Mouse (Mus musculus): ENCODE results near the gene Adamtsl1.

The Adamtsl1 gene

DNA sequence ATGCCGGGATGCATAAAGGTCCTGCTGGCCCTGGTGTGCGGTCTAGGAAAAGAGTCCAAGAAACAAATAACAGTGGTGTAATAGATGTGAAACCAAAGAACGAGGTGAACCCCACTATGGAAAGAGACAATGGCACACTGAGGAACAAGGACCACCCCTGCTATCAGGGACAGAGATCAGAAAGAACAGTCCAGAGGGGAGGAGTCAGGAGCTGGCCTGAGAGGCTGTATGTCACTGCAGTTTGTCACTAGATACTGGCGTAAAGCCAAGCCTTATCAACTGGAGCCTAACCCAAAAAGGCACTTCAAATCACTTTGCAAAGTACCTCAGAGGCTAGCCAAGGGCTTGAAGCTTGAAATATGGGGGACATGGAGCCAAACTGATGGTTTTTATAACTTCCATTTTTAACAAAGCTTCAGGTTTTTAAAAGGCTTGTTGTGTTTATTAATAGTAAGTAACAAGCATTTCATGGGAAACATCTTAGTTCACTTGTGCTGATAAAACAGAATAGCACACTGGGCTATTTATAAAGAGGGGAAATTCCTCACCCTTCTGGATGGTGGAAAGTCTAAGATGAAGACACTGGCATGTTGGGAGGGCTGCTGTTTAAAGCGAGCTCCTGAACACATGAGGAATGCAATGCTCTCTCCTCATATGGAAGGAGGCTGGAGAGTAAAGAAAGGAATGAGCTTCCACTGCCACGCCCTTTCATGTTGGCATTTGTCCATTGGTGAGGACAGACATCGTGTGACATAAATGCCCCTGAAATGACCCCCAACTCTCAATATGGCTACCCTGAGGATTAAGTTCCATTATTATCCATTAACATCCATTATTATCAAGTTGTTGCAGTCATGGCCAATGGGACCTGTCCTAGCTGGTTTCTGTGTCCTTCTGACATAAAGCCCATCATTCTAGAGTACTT is 797.1 kb downstream of the Adamtsl1 start:
- DNase-seq (ENCODE audit: low read depth, low spot score) = peak; percentile 16

DNA sequence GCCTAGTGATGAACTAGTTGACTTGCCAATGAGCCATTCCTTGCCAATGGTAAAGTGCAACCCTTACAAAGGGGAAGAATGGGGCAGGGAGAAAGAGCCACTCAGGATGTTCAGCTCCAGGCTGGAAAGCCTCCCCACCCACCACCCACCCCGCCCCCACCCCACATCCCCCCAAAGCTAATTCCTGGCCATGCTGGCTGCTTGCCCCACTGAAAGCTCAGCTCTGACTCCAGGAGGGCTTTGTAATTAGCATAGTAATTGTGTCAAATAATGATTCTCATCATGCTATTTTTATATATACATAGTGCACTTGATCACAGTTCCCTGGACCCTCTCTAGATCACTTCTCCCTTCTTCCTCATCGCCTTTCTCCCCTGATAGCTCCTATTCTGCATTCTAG is 798.4 kb downstream of the Adamtsl1 start:
- DNase-seq (ENCODE audit: low read depth, low spot score) = no peak

- DNase-seq (ENCODE audit: low read depth, low spot score) = no peak
Observed at GRCm38 (mm10) chr4:86314442-86314841, 800.5 kb downstream of the Adamtsl1 start.

DNA sequence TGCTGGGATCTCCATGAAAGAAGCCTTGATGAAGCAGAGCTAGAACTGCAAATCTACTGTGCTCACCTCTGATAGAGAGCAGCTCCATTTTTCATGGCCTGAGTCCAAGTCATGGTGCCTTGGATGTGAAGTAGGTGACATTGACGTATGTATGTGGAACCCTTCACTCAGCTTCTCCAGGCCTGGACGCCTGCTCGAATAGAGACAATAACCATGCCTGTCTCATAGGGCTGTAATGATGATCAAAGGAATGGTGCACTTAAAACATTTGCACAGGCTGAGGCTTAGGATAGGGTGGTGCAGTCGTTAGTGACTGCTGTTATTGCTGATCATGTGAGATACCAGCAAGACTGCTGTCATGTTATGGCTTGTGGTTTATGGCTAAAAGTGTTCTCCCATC is 801.1 kb downstream of the Adamtsl1 start:
- DNase-seq (ENCODE audit: low read depth, low spot score) = no peak

GRCm38 (mm10) chr4:86317916-86318542 is 804.1 kb downstream of the Adamtsl1 start:
- no peak for DNase-seq (ENCODE audit: low read depth, low spot score)

- DNase-seq (ENCODE audit: low read depth, low spot score) = no peak
Observed at GRCm38 (mm10) chr4:86325411-86325810, 811.4 kb downstream of the Adamtsl1 start.

DNA sequence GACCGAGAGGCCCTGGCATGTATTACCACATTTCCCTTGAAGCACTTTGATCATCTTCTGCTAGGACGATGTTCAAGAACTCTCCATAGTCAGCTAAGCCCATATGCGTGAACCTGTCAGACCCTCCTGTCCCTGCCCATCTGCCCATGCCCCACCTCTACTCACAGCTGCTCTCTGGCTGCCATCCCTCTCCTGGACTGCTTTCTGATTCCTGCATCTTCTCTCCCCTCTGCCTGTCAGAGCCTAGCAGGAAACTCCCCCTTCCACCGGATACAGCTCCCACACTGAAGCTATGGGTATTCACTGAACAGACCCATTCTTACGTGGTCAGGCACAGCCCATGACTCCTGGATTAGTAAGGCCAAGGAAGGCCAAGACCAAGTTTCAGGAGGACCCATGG is 812.0 kb downstream of the Adamtsl1 start:
- no peak for DNase-seq (ENCODE audit: low read depth, low spot score)

GRCm38 (mm10) chr4:86326638-86327037 is 812.7 kb downstream of the Adamtsl1 start:
- peak; percentile 9 for DNase-seq (ENCODE audit: low read depth, low spot score)

GRCm38 (mm10) chr4:86329481-86329880 is 815.5 kb downstream of the Adamtsl1 start:
- no peak for DNase-seq (ENCODE audit: low read depth, low spot score)

GRCm38 (mm10) chr4:86335861-86336415 is 822.0 kb downstream of the Adamtsl1 start:
- no peak for DNase-seq (ENCODE audit: low read depth, low spot score)

DNA sequence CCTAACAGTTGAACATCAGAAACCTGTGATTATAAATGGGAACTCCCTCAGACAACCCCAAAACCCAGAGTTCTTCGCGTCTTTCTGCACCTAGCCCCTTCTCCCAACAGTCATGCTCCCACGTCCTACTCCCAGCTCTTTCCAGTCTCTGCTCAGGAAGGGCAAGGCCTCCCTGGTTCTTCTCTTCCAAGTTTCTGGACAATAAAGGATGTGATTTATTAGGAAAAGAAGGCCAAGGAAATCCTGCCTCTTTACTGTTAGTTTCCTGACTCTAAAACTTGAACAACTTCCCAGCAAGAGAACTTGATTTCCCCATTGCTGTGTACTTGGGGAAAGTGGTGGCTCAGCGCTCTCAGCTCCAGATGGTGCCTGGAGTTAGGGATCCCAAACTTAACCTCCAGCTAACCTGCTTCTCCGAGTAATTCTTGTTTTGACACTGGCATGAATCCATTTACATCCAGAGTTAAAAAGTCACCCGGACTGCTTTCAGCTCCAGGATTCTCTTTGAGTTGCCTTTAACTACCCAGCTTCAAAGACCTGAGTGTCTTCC is 823.3 kb downstream of the Adamtsl1 start:
- no peak for DNase-seq (ENCODE audit: low read depth, low spot score)

DNA sequence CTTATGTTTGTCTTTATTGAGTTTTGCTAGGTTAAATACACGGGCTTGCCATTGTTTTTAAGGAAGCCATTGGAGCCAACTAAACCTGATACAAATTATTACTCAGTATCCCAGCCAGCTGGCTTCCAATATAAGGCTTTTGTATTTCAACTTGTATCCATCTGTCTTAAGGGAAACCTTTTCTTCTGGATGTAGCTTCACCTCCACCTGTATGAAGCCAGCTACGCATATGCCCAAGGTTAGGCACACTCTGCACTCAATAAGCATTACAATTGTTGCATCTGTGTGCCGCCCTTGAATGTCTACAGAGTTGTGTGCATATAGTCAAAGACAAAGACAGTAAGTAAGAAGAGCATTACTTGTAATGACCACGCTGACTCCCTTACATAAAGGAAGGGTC is 835.4 kb downstream of the Adamtsl1 start:
- DNase-seq (ENCODE audit: low read depth, low spot score) = peak; percentile 10

DNA sequence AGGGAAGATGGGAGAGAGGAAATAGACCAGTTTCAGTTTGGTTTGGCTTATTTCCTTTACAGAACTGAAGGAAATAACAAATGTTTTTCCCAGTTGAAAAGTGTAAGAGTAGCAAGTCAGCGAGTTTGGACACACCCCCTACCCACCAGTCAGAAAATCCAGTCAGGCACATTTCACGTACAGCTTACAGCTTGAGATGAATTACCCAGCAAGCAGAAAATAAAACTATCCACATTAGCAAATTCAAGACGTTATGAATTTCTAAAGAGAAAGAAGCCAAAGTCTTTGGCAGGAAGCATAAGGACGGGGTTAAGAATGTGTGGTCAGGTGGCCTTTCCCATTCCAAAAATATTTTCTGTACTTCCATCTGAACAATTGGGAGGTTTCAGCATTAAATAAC is 838.1 kb downstream of the Adamtsl1 start:
- DNase-seq (ENCODE audit: low read depth, low spot score) = no peak

DNA sequence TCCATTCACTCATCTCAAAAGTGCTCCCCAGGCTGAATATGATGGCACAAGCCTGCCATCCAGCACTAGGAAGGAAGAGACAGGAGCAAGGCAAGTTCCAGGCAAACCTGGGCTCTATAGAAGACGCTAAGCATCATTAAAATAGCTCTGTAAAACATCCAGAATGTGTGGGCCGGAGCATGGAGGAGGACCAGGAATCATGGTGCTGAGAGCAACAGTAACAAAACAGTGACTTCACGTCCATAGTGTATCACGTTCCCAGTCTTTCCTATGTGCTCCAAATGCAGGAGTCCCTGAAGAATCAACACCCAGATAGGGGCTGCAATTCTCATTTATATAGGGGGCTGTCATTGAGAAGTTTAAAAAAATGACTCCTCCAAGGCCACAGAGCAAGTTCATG is 839.6 kb downstream of the Adamtsl1 start:
- no peak for DNase-seq (ENCODE audit: low read depth, low spot score)

DNA sequence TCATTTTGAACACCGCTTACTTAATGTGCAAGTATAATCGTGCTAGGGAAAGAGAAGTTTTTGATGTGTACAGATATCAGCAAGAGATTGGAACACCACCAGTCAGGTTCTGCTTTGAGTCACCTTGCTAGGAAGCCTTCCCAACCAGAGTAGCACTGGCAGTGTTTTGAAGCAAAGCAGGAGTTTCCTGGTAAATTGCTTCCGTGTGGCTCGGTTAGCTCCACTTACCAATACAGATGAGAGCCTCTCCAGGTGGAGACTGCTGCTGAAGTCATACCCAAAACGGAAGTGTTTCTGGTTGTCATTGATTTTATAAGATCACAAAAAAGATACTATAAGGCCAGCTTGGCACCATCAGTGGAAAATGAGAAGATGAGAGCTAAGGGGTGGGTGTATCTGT is 845.4 kb downstream of the Adamtsl1 start:
- DNase-seq (ENCODE audit: low read depth, low spot score) = no peak

- no peak for DNase-seq (ENCODE audit: low read depth, low spot score)
Observed at GRCm38 (mm10) chr4:86369055-86369454, 855.1 kb downstream of the Adamtsl1 start.

DNA sequence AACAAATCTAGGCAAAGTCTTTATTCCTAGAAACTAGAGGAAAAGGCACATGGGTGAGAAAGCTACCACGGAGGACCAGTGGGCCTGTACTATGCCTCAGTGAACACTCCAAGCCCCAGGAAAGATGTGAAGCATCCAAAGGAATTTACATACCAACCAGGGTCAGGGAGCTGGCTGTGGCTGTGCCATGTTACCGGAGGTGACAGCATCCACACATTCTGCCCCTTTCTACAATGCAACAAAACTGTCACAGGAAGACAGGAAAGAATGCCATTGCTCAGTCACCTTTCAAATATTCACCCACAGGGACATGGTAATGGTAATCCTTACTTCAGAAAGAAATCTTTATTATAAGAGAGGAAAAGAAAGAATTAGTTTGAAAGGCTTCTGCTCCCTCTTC is 859.2 kb downstream of the Adamtsl1 start:
- DNase-seq (ENCODE audit: low read depth, low spot score) = no peak

DNA sequence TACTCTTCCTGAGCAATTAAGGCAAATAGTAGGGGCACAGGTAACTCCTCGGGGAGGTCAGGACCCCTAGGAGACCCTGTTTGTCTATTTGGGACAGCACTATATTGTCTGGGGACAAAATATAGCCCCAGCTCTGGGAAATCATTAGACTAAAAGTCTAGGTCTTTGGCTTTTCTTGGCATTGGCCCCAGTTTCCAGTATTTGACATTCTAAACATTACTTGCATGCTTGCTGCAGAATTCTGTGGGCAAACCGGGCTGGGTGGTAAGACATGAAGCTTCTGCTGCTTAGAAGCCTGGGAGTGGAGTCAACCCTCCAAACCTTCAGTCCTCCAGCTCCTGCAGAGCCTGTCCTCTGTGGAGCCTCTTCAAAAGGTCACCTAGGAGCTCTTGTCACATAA is 869.2 kb downstream of the Adamtsl1 start:
- no peak for DNase-seq (ENCODE audit: low read depth, low spot score)

- DNase-seq (ENCODE audit: low read depth, low spot score) = no peak
Observed at GRCm38 (mm10) chr4:86385121-86385520, 871.1 kb downstream of the Adamtsl1 start.

GRCm38 (mm10) chr4:86388430-86388829 is 874.5 kb downstream of the Adamtsl1 start:
- no peak for DNase-seq (ENCODE audit: low read depth, low spot score)

GRCm38 (mm10) chr4:86391176-86391575 is 877.2 kb downstream of the Adamtsl1 start:
- no peak for DNase-seq (ENCODE audit: low read depth, low spot score)

GRCm38 (mm10) chr4:86395636-86396035 is 881.7 kb downstream of the Adamtsl1 start:
- no peak for DNase-seq (ENCODE audit: low read depth, low spot score)
